Mouse (Mus musculus): ENCODE measurements around the gene Ablim1. TPM values are rescaled to one million over a fixed set of nuclear protein-coding genes. Genes with fewer than 3 reads are reported as not detected.
A peak's percentile ranks its signal among the peaks of the same experiment; 100 is the strongest.

Ablim1 gene
- total RNA-seq, 4 experiments from 2014 or later, result 103 to 121 (median 110) TPM

DNA sequence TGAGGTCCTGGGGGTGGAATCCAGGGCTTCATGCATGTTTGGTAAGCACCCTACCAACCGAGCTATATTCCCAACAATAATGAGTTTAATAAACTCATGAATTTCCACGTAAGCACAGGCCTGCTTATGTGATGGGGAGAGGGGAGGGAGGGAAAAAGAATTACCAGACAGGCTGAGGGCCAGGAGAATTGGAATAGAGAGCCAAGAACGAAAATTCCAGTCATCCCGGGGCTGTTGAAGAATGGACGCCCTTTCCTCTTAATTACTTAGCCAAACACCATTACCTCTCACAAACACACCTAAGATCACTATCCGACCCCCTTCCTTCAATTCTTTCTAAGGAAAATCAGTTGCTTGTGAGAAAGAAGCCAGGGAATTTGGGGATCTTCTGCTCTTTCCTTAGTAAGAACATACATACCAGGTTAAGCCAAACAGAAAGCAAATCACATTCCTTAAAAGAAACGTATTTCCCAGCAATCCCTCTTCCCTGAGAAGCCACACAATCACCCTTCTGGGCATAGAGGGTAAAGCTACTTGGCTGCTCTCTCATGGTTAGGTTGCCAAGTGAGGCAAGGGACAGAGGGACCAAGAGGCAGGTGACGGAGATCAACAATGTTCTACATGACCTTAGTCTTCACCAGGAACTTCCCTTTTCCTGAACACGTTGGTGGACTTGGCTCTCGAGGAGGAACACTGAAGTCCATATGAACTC lies 48.2 kb downstream of the Ablim1 start:
- no peak for DNase-seq (ENCODE audit: low spot score in 2 of 2)

DNA sequence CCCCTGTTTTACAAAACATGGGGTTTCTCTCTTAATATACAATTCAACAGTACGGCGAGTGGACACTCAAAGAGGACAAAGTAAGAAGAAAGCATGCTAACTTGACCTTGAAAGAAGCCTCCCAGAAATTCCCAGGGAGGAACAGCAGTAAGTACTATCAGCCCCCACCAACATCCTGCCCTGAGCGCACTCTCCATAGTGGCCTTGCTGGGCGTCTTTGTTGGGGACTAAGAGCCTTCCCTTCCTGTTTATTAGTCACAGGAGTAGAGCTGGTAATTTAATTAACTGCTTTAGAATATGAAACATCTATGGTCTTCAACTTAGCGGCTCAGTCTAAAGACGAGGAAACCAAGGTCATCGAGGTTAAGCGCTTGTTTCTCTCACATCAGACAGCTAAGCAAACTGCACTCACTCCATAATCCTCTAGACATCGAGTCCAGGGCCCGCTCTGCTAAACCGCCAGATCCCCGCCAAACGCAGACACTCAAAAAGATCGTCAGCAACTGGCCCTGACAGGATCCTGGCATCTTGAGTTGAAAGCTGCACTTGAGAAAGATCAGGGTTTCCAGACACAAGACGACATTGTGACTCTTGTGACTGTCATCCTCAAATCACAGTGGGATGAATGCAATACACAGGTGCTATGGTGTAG lies 50.3 kb downstream of the Ablim1 start:
- DNase-seq (ENCODE audit: low spot score in 2 of 2), result no peak

DNA sequence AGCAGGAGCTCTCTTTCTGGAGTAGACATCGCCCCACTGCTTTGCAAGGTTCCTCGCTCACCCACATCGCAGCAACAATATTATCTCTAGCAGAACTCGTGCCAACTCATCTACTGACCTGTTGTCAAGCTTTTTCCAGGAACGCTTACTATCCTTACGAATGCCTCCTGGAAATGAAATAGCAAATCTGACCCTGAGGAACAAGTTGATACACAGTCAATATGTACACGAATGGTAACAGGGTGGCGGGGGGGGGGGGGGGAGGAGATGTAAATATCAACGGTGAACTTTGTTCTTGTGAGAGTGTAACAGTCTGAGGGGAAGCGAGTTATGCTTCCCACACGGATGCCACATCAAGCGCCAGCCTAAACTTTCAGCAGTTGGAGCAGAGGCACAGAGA lies 56.9 kb downstream of the Ablim1 start:
- DNase-seq (ENCODE audit: low spot score in 2 of 2), result no peak

DNA sequence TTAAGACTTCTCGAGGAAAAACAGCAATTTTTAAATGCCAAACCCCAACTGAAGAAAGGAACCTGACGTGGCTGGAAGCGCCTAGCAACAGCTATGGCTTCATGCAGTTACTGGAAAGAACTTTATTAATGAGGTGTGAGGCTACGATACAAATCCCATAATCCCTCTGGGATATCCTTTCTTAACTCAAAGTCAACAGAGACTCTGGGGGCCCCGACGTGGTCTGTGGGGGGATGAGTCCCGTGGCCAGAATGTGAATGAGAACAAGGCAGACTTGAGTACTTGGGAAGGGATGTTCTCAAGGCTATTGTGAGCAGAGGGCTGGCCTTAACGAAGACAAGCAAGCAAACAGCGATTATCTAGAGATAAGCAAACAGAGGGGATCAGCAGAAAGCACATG lies 58.1 kb downstream of the Ablim1 start:
- no peak for DNase-seq (ENCODE audit: low spot score in 2 of 2)

DNA sequence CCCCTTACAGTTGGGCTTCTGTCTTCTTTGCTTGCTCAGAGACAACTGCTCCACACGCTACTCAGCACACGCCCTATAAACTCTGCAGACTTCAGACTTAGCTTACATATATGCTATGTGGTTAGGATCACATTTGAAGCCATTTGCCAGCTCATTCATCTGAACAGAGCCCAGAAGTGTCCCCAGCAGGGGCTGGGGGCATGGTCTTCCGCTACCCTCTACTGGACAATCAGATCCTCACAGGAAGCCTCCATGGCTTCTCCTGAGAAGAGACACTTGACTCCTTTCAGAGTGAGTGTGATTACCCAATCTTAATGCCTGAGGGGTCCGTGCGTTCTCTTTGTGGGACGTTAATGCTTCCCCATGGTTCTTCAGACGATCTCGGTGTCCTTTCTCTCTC lies 59.6 kb downstream of the Ablim1 start:
- no peak for DNase-seq (ENCODE audit: low spot score in 2 of 2)

DNA sequence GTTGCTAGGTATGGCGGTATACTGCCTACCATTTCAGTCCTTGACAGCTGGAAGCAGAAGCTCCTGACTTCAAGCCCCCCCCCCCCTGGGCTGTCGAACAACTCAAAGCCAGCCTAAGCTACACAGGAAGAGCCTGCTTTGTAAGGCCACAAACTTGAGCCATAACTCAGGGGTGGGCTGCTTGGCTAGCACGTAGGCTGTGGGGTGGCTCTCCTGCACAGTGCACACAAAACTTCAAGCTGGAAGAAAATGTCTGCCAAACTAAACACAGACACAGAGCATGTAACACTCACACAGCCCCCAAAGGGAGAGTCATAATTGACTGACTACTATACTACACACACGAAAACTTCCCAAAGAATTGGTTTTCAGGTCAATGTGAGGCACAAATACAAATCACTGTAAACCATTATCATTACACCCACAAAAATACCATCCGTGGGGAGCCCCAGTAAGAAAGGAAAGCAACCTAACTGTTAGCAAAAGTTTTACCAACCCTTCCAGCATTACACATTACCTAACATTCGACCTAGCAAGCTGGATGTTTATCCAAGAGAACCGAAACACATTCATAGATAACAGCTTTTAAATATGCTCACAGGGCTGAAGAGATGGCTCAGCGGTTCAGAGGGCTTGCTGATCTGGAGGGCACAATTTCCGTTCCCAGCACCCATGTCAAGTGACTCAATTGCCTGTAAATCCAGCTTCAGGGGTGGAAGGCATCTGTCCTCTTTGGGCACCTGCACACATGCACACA lies 61.8 kb downstream of the Ablim1 start:
- no peak for DNase-seq (ENCODE audit: low spot score in 2 of 2)

DNA sequence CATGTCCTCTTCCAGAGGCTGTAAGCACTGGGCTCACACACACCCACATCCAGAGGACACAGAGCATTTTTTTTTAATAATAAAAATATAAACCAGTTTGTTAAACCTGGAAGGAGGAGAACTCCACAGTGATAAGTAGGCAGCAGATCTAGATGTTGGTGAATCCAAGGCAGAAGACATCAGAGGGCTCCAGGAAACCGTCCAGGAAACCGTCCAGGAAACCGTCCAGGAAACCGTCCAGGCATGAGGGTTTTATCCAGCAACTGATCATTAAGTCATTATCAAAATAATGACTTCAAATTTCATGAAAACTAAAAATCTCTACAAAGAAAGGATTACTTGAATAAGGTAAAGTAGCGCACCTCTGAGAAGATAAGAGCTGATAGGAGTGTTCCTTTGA lies 65.9 kb downstream of the Ablim1 start:
- DNase-seq (ENCODE audit: low spot score in 2 of 2), result no peak

DNA sequence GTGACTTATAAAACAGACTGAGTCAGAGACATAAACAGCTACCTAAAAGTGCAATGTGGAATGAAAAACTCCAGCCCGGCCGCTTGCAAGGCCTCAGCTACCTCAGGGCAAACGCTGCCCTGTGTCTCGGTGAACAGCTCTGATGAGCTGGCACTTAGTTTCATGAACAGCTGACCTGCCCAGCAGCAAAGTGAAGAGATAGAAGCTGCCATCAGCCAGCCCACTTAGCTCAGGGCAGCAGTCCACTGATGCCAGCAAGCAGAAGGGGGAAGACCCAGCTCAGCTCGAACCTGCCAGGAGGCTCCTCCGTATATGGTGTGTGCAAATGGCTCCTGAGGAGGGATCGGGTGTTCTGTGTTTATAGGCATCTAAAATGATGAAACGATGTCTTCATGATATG lies 67.5 kb downstream of the Ablim1 start:
- no peak for DNase-seq (ENCODE audit: low spot score in 2 of 2)

DNA sequence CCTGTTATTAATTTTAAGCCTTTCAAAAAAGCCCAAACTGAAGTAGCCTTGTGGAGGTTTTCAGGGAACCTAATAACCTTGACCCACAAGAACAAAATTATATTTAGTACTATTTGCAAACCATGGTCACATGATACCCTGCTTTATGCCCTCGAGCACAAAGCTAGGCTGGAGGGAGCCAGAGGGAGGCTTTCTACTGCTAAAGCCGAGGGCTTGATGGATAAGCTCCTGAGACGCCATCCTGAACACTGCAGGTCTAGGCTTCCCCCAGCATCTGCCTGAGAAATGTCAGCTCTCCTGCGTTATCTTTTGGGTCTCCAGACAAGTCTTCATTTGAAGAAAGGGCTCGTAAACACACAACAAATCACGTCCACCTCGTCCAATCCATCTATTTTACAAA lies 70.4 kb downstream of the Ablim1 start:
- no peak for DNase-seq (ENCODE audit: low spot score in 2 of 2)

DNA sequence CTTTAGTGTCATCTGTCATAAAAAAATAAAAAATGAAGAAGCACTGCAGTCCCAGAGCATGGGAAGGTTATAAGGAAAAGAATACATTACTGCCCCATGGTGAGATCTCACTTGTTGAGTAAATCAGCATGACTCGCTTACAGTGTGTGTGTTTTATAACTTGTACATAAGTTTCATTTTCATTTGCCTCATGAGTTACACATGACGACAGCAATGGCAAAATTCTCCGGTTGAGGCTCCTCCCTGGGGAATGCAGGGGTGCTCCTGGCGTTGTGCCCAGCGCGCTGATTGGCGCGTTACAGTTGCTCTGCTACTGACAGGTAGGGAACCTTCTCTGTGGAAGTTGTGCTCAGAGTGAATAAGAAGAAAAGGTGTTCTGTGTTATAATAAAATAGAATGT lies 71.1 kb downstream of the Ablim1 start:
- no peak for DNase-seq (ENCODE audit: low spot score in 2 of 2)

DNA sequence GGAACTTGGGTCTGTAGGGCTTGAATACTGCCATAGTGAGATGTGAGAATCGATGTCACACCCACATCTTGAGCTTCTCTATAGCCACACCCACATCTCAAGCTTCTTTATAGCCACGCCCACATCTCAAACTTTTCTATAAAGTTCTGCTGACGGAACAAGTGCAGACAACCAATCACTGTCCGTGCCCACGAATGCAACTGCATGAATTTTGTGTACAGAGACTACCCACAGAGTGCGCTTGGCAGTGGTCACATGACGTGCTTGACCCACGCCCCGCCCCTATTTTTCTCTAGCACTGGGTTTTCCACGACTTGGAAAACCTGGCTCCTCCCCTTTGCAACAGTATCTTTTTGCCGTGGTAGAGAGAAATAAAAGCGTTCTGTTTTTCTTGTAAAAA lies 71.5 kb downstream of the Ablim1 start:
- DNase-seq (ENCODE audit: low spot score in 2 of 2), result no peak

DNA sequence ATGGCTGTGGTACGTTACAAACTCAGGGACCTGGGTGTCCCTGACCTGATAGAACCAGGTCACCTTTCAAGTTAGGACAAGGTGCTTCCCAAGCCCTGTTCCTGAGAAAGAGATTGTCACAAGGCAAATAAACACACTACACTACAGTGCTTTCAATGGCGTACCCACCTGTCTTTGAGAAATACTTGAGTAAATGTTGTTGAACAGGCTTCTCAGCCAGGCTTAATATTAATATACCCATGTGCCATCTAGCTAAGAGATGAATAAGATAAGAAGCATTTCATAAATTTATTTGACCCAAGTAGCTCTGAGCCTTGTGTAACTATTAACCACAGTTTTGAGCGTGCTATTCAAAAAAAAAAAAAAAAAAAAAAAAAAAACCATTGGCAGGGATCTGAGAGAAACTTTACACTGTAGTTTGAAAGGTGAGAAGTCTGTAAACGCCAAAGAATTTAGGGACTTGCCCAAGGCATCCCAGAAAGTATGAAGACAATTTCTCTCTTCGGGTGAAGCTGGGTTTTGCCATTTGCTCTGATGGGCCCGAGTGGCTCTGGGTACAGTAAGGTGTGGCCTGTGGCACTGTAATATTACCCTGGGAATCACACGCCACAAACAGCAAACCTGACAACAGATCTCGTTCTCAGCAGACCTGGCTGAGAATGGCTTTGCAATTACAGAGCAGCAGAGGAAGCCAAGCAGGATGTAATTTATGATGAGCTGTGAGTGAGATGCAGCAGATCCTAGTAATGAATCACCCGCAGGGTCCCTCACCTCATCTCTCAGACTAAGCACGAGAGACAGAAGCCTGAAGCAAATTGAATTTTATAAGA lies 73.1 kb downstream of the Ablim1 start:
- no peak for DNase-seq (ENCODE audit: low spot score in 2 of 2)

DNA sequence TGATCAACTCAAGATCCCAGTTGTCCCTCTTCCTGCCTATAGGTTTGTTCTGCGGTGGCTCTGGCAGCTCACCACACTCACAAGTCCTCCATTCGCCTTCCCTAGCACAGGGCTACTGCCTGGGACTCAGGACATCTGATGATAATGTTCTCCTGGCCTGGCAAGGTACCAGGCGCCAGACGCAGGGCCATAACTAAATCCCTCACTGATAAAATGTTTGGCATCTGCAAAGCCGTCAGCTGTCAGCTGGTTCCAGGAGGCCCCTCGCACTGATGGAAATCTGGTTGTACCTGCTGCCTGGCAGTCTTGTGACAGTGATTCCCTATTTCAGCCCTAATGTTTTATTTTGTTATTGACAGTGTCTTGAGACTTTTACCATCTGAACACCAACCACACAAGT lies 74.5 kb downstream of the Ablim1 start:
- DNase-seq (ENCODE audit: low spot score in 2 of 2), result no peak

DNA sequence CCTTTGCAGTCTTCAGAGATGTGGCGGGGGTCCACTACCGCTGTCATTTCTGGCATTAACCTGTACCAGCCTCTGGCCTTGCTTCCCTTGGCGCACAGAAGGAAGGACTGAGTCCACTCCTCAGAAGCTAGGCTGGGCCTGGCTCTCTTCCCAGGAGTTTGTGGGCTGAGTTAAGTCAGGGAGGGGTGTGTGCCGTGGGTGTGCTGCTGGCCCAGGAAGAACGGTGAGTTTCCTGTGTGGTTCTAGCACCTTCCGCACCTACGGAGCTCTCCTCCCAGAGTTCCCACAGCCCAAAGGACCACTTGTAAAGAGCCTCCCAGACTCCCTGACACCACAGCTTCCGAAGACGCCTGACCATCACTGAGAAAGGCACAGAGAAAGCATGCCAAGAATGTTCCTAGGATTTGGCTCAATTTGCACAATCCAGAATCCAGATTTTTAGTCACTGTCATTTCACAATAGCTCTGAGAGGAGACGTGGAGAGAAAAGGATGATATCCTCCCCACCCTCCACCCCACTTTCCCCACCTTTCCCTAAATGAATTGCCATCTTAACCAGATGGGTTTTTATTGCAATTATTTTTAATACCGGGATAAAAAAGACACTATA lies 75.4 kb downstream of the Ablim1 start:
- peak; percentile 43 to 83 for DNase-seq (ENCODE audit: low spot score in 2 of 2)

DNA sequence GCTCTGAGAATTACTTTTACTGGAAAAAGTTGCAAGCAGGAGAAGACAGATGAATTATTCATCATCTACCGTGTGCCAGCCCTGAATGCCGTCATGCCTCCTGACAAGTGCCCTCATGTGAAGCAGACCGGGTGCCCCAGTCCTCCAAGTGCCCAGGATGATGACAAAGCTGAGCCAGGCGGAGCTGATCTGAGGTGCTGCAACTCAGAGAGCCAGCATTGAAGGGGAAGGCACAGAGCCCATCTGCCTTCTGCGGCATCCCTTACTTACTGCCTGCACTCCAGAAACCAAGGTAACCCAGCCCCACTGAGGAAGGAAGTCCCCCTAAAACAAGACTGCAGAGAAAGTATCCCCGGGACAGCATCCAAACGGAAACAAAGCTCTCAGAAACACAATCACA lies 76.3 kb downstream of the Ablim1 start:
- DNase-seq (ENCODE audit: low spot score in 2 of 2), result no peak

DNA sequence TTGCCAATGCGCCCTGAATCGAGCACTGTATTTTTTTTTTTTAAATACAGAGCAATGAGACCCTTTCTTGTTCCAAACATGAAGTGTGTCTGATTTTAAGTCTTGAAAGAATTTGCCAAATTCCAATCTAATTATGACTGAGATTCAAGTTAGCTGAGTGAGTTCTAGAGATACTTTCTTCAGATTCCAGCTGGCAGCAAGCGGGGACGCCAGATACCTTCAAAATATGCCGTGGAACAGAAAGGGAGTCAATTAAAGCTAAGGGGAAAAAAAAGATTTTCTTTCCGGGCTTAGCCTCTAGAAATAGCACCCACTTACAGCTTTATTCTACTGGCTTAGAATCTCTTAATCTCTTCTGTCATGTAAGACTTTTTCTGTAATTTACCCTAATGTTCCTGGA lies 77.2 kb downstream of the Ablim1 start:
- DNase-seq (ENCODE audit: low spot score in 2 of 2), result no peak

DNA sequence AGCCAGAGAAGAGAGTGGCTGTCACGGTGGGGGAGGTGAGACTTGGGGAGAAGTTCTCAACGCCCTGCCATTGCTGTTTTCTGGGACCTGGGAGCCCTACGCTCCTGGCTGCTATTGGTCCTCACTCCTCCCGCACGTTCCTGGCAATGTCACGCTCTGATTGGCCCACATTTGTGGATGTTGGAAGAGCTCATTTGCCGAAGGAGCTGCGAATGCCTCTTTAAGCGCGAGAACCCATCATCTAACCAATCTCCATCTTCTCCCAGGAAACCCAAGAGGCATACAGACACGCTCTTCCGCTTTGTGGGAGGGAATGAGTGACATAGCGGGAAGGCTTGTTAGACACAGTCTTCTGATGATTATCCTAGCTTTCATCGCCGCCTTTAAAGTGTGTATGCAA lies 78.1 kb downstream of the Ablim1 start:
- peak; percentile 28 to 59 for DNase-seq (ENCODE audit: low spot score in 2 of 2)

DNA sequence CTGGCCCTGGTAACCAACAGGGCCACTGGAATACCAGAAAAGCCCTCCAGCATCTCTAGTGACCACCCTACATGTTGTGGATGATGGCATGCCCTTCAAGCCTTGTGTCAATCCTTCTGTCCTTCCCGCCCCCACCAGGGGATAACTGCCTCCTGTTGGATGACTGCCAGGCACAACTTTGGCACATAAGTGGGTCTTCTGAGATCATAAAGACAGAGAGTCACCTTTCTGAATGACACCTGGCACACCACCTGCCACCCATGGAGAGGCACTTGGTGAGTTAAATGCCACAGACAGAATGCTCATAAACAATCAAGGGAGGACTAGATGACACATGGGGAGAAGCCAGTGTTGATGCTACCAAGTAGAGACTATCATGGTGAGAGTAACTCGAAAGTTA lies 78.8 kb downstream of the Ablim1 start:
- DNase-seq (ENCODE audit: low spot score in 2 of 2), result no peak

DNA sequence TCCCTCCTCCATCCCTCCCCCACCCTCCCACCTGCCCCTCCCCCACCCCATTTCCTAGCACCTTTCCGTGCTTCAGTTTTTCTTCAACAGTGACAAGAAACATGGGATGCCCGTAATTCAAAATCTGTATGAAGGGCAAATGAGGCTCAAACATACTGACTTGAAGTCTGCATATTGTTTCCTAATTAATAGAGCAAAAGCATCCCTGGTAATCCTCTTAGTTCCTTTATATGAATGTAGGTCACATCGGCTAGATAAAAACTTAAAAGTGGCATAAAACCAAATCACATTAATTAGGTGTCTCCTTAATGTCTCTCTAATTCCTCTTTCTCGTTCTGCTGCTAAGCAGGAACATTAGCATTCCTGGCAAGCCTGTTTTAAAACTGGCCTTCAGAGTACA lies 83.7 kb downstream of the Ablim1 start:
- no peak for DNase-seq (ENCODE audit: low spot score in 2 of 2)

DNA sequence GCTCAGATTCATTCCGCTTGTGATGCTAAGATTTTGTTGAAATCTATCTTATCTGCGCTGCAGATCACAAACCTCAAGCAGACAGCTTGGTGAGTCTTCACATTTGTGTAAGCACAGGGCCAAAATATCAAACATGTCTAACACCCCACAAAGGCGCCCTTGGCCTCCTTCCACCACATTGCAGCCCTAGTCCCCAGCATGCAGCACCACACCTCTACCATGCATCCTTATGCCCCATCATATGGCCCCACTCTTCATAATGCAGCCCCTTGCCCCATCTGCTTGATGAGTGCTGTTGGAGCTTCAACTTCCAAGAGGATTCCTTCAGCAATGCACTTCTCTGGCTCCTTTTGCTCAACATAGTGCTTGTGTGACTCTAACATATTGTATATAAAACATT lies 85.6 kb downstream of the Ablim1 start:
- no peak for DNase-seq (ENCODE audit: low spot score in 2 of 2)

DNA sequence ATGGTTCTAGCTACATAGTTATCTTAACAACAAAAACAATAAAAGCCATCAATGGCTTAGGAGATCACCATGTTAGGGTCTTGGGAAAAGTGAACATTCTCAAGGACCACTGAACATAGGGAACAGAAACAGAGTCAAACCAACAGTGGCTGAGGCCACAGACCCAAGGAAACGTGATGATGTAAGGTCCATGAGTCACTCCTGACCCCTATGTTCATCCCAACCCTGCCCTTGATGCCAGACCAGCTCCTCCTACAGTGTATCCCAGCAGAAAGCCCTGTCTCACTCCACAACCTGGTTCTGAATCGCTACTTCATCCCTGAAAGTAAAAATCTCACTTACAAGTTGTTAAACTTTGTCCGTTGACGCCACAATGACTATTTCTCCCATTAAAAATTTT lies 86.1 kb downstream of the Ablim1 start:
- DNase-seq (ENCODE audit: low spot score in 2 of 2), result no peak
